Mouse (Mus musculus) MEL (cell line): ENCODE measurements at regions not wholly inside any gene's neighbourhood (a gene's known extent, or its start where the extent isn't known, plus 50 kb on each side); places are given as distances from the start of the nearest gene placed in this dataset.

Experiments used
- CTCF ChIP-seq, 3 experiments: IDR thresholded peaks in 2 of 3; conservative IDR thresholded peaks in 1 of 3; 2 replicates each; pipeline ENCODE4 v1.5.1; 2011 to 2012; ENCODE audit warnings: low read length in 3 of 3, low read depth in 2 of 3, mild to moderate bottlenecking in 2 of 3, improper control_type of control experiment in 1 of 3, inconsistent platforms in 1 of 3, mixed read lengths in 1 of 3, moderate library complexity in 1 of 3; ENCODE audit not compliant: control insufficient read depth in 1 of 3, insufficient read depth in 1 of 3, poor library complexity in 1 of 3, severe bottlenecking in 1 of 3
- ZKSCAN1 ChIP-seq: IDR thresholded peaks from 2 replicates; pipeline ENCODE4 v1.6.1; 2012; ENCODE audit warnings: low read depth, mild to moderate bottlenecking, inconsistent platforms, low read length, improper control_type of control experiment, moderate library complexity

DNA sequence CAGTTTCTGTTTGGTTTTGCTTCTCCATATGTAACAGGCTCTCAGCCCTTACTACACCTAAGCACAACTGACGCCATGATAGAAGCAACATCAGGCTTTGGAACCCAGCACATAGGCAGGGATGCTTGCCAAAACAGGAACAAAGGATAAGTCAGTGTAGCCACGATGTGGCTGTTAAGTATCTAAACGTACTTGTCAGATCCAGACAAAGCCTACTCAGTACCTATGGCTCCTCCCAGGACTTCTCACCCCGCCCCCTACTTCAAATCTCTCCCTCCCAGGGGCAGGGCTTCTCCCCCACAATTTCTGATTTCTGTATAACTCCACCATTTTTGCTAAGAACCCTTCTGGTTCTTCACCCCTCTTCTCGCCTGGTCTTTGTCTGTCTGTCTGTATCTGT lies 93.4 kb upstream of the Fam174b start:
- TF ChIP-seq ZKSCAN1 (no peak), CTCF (IDR thresholded peaks at IDR 0.05 in 2 of 3, conservative IDR thresholded peaks at IDR 0.05 in 1 of 3; ENCODE audit: control insufficient read depth in 1 of 3, insufficient read depth in 1 of 3, low read depth in 2 of 3, low read length in 3 of 3, poor library complexity in 1 of 3, severe bottlenecking in 1 of 3) (no peak)
